Mouse (Mus musculus) spleen, adult 18-20 months (tissue): ENCODE results near the gene Mob3b.

Source experiments
- DNase-seq, 2 experiments: peaks; one replicate each; pipeline ENCODE4 v3.0.0; 2022; ENCODE audit warnings: mixed read lengths in 2 of 2

Gene Mob3b

DNA sequence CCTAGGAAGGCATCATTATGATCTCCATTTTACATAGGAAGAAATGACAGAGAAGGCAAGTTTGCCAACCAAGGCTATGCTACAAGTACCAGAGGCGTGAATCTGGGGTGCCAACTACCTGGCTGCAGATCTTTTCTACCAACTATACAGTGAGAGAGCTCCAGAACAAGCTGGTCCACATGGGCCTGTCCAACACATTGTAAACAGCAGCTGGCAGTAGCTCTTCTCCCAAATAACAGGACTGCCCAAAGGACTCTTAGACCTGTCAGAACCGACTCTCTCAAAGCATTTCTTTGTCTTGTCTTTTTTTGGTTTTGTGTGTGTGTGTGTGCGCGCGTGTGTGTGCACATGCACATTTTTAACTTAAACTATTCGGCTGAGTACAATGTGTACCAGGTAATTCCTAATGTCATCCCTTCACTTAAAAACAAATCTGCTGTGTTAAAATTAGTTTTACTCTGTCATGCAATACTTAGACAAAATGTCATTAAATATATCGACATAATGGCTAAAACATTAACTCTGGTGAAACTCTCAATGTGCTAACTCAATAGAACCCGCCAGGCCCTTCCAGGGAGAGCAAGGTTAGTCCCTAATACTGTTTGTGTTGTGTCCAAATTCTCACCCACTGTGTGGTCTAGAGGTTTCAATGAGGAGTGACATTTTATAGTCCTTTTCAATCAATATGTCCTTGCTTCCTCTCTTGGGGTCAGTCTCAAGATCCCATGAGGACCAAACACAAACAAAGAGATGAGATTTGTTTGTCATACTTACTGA, 153.5 kb downstream of the Mob3b start:
- DNase-seq, result no peak

DNA sequence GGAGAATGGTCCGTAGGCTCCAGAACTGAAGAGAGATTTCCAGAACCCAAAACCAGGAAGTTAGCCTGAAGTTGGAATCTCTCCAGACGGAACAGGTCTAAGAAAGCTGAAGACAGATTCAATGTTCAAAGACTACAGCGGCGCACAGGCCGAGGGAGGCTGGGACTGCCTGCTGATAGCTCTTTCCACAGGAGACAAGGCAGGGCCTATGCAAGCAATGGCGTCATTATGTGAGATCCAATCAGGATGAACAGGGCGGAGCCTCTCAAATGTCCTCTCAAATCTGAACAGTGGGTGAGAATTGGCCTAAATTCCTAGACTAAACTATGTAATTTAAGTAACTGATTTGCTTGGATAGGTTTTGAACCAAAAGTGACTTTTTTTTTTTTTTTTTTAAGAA, 160.7 kb downstream of the Mob3b start:
- DNase-seq, result no peak

GRCm38 (mm10) chr4:34993639-34993975, 163.7 kb downstream of the Mob3b start:
- no peak for DNase-seq

- DNase-seq, result no peak
These were observed 164.2 kb downstream of the Mob3b start for GRCm38 (mm10) chr4:34992866-34993638.

DNA sequence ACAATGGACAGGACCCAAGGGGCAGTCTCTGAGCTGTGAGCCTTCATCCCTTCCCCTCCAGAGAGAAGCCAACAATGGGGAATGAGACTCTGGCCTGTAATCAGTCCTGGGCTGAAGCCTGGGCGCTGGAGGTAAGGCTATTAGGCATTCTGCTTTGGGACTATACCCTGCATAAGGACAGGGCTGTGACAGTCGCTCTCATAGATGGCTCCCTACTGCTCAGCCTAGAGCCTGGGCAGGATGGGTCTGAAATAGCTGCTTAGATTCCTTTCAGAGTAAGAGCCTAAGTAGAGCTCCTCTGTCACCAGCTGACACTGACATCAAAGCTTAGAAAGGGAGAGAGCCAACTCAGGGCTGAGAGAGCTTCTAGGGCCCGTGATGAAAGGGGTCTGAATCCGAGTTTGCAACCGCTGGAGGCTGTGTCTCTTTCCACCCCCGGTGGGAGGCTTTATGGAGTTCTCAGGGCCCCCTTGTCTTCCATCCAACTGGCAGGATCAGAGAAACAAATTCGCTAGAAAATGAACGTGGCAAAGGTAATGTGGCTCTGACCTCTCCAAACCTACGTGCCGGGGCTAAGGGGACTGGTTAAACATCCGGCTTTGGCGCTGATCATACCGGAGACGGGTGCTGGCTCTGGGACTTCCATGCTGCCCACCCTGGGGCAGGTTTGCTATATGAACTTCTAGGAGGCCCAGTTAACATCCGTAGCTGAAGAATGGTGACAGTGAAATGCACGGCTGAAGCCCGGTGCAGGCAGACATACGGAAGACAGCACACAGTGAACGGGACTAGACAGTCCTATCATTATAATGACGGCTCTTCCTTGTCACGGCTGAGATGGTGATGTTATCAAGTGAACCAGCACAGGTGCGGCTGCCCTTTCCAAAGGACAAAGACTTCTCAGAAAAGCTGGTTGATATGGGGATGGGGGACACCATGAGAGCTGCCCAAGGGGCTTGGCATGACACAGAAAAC, 165.1 kb downstream of the Mob3b start:
- DNase-seq, result no peak

DNA sequence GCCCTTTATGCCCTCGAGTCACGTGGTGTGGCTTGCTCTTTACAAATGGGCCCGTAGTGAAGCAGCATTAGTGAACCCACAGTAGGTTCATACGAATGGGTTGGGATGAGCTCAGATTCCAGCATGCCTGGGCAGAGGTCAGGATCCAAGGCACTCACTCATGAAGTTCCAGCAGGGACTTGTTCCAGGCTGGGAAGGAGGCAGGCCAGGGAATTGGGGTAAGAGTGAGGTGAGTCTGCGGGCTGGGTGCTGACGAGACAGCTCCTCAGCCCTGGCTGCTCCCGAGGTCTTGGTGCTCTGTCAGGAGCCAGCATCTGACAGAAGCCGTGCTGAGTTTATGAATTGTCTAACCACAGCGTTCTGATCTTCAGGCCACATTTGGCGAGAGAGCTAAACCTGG, 166.2 kb downstream of the Mob3b start:
- no peak for DNase-seq

GRCm38 (mm10) chr4:34990659-34991058, 166.6 kb downstream of the Mob3b start:
- DNase-seq, result no peak

DNA sequence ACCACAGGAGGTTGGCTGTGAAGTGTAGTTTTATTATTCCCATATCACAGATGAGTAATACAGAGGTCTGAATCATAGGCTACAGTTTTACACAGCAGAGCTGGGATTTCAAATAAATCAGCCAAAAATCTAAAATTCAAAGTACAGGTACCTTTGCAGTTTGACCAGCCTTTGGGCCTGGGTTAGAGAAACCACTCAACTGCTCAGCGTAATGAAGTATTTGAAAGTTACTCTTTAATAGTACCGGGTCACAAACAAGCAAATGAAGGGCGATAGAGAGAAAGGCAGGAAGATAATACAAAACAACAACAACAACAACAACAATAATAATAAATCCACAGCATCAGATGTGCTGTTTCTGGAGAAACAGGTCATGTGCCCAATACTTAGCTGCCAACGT, 169.7 kb downstream of the Mob3b start:
- DNase-seq, result no peak

DNA sequence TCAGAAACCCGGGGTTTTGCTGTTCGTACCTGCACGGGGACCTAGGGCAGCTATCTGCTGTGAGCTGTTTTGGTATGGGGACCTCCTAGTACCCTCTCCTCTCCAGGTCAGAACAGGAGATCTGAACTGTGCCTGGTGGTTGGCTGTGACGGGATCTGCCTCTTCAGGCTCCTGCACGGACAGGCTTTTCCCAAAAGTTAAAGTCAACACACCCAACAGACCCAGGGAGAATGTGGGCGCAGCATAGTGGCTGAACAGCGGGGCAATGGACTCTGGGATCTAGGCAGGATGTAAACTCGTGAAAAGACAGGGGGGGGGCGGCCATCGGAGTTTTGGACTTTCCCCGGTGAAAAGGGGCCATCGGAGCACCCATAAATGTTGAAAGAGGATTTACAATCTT, 170.2 kb downstream of the Mob3b start:
- no peak for DNase-seq

DNA sequence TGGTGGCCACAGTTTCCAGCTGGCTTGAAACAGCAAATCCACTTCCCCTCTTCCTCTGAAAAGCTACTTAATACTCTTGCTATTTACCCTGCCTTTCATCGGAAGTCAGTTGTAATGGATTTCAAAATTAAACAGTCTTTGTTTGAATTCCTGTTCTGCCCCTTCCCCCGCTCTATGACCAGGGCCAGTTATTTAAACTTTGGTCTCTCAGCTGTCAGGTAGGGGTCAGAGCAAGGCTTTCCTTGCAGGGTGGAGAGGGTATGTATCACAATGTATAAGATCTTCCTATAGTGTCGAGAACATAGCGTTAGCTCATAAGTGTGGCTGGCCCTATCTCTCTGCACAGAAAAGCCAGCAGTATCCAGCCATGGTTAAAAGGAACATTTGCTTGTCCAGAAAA, 170.6 kb downstream of the Mob3b start:
- DNase-seq, result no peak

GRCm38 (mm10) chr4:34984377-34984776, 172.9 kb downstream of the Mob3b start:
- DNase-seq, result no peak

GRCm38 (mm10) chr4:34983511-34983910, 173.8 kb downstream of the Mob3b start:
- no peak for DNase-seq

- no peak for DNase-seq
These were observed 175.7 kb downstream of the Mob3b start for GRCm38 (mm10) chr4:34981301-34982172.

- DNase-seq, result no peak
These were observed 176.7 kb downstream of the Mob3b start for GRCm38 (mm10) chr4:34980461-34981039.

DNA sequence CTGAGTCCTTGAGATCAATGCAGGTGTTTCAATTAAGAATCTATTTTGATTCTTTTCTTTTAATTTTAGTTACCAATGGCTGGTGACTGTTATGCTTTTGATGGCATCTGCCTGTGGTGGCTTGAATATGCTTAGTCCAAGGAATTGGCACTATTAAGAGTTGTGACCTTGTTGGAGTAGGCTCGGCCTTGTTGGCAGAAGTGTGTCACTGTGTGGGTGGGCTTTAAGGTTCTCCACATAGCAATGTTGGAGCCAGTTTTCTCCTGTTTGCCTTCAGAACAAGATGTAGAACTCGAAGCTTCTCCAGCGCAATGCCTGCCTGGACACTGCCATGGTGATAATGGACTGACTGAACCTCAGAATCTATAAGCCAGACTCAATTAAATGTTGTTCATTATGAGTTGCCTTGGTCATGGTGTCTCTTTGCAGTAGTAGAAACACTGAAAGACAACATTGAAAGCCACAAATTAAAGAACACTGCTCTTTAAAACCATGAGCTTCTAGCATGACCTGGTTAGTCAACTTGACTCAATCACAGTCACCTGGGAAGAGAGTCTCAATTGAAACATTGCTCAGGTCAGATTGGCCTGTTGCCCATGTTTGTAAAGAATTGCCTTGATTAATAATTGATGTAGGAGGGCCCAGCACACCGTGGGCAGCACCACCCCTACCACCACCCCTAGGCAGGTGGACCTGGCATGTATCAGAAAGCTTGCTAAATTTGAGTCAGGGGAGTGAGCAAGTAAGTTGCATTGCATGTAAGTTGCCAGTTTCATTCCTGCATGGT, 180.2 kb downstream of the Mob3b start:
- DNase-seq, result no peak

DNA sequence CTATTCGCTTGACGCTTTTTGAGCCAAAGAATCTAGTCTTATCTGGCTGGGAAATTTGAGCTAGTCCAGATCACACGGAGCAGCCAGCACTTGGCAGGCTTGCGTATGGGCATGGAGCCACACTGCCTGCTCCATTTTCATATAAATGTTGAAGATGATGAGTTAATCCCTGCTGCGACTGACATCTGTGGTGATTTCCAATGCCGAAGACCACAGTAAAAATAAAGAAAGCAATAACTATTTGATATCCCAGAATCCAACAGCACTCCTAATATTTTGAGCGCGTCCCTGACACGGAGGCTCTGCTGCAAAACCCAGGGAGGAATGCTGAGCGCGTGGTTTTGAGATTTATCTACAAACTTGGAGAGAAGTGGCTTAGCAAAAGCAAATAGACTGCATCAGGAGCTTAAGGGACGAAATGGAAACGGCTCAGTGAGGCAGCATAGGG, 180.9 kb downstream of the Mob3b start:
- no peak for DNase-seq

DNA sequence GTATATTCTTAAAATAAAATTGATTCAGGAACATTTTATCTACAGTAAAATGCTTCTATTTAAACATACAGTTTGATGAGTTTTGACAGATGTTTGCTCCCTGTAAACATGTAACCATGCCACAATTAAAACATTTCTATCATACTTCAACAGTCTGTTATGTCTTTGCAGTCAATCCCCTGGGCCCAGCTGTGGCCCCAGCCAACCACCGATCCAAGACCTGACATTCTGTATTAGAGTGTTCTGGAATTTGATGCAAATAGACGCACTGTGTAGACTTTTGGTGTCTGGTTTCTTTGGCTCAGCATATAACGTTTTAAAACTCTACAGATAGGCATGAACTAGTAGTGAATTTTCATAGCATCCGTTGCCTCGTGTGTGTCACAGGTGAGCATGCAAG, 182.5 kb downstream of the Mob3b start:
- no peak for DNase-seq

DNA sequence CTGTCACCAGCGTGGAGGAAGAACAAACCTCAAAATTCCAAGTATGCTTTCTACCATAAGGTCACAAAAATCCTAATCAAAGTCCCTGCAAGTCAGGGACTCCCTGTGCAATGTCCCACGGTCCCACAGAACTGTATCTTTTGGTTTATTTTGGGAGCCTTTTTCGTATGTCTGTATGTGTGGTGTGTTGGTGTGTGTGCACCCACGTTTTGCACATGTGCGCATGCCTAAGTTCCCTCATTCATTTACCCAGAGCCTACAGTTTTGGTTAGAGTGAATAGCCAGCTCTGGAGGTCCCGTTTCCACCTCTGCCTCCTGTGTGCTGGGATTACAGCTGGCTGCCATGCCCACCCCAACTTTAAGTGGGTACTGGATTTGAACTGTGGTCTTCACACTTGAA, 189.7 kb downstream of the Mob3b start:
- no peak for DNase-seq

- DNase-seq, result no peak
These were observed 190.8 kb downstream of the Mob3b start for GRCm38 (mm10) chr4:34966336-34966957.

DNA sequence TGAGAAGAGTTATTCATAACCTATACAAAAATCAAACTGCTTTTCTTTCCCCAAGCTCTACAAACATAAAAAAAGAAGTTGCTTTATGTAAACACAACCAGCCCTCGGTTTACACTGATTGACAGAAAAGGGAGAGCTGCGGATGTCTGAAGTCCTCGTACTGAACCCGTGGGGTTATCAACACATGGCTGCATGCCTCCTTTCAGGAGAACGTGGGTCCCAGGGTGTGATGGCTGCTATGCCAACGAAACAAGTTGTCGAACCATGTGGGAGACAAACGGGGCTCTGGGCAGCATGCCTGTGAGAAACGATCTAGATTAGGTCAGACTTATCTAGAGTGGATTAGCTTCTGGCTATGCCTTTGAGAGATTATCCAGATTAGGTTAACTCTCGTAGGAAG, 192.4 kb downstream of the Mob3b start:
- no peak for DNase-seq
